Comparison of ENCODE assay signal across 17 mouse cellular contexts in genomic region chr17:72356759-72357302, GRCm38 (mm10).
A peak's percentile ranks its signal among the peaks of the same experiment; 100 is the strongest.
DNase-seq lines count a peak whose midpoint lies in the region; ATAC-seq and TF ChIP-seq lines count a peak whose summit lies in the region.
"Had no signal": no experiment of that assay in that cellular context is flagged by ENCODE, and none has a peak within 500 bp of the region (broad histone marks: within the 10 kb centered on the region; RNA-seq: fewer than 3 reads in every experiment).

No protein-coding gene starts in this region.

- no peak overlapping the region for H3K4me2 ChIP-seq in intestine, embryonic 14.5 days (ENCODE audit: low read length)
- no peak overlapping the region for H3K4me2 ChIP-seq in intestine, postnatal 0 days (replicated peaks; ENCODE audit: low read depth)
- H3K4me2 ChIP-seq in lung, embryonic 14.5 days: no peak overlapping the region
- no peak overlapping the region for H3K4me2 ChIP-seq in limb, embryonic 13.5 days (replicated peaks)
- H3K4me2 ChIP-seq: forebrain, embryonic 13.5 days; heart, embryonic 11.5 days; liver, embryonic 15.5 days; neural tube, embryonic 13.5 days had no signal

- no peak overlapping the region for H3K4me3 ChIP-seq in intestine, embryonic 14.5 days (ENCODE audit: low read depth, low read length)
- H3K4me3 ChIP-seq in intestine, postnatal 0 days (ENCODE audit: low read depth, low read length): no peak overlapping the region
- no peak overlapping the region for H3K4me3 ChIP-seq in lung, embryonic 14.5 days (ENCODE audit: low read depth, low read length)
- no peak overlapping the region for H3K4me3 ChIP-seq in limb, embryonic 13.5 days
- H3K4me3 ChIP-seq: forebrain, embryonic 13.5 days; liver, embryonic 15.5 days; neural tube, embryonic 13.5 days had no signal

- no peak for TF ChIP-seq CTCF in intestine, postnatal 0 days (IDR thresholded peaks at IDR 0.05; ENCODE audit: low read depth)
- TF ChIP-seq CTCF in lung, embryonic 14.5 days (IDR thresholded peaks at IDR 0.05; ENCODE audit: low read depth): no peak

- no peaks in the 10 kb centered on the region for H3K36me3 ChIP-seq in intestine, embryonic 14.5 days (ENCODE audit: control insufficient read depth, insufficient read depth, low read length)
- no peaks in the 10 kb centered on the region for H3K36me3 ChIP-seq in intestine, postnatal 0 days (ENCODE audit: control insufficient read depth, insufficient read depth)
- H3K36me3 ChIP-seq in lung, embryonic 14.5 days (ENCODE audit: insufficient read depth): no peaks in the 10 kb centered on the region
- no peaks in the 10 kb centered on the region for H3K36me3 ChIP-seq in limb, embryonic 13.5 days
- H3K36me3 ChIP-seq: liver, embryonic 15.5 days; neural tube, embryonic 13.5 days had no signal

- H3K27me3 ChIP-seq in intestine, embryonic 14.5 days (replicated peaks; ENCODE audit: control insufficient read depth, insufficient read depth, low read length): no peaks in the 10 kb centered on the region
- no peaks in the 10 kb centered on the region for H3K27me3 ChIP-seq in intestine, postnatal 0 days (replicated peaks; ENCODE audit: control insufficient read depth, insufficient read depth, low read length)
- no peaks in the 10 kb centered on the region for H3K27me3 ChIP-seq in lung, embryonic 14.5 days (ENCODE audit: insufficient read depth, low read length)
- H3K27me3 ChIP-seq in limb, embryonic 13.5 days: no peaks in the 10 kb centered on the region
- H3K27me3 ChIP-seq: forebrain, embryonic 13.5 days; liver, embryonic 15.5 days; neural tube, embryonic 13.5 days had no signal

- no peaks in the 10 kb centered on the region for H3K9me3 ChIP-seq in intestine, embryonic 14.5 days (ENCODE audit: control insufficient read depth, low read length)
- no peaks in the 10 kb centered on the region for H3K9me3 ChIP-seq in intestine, postnatal 0 days (ENCODE audit: control insufficient read depth)
- no peaks in the 10 kb centered on the region for H3K9me3 ChIP-seq in lung, embryonic 14.5 days (ENCODE audit: low read depth, low read length)
- no peaks in the 10 kb centered on the region for H3K9me3 ChIP-seq in limb, embryonic 13.5 days
- H3K9me3 ChIP-seq: forebrain, embryonic 13.5 days; liver, embryonic 15.5 days had no signal

- no peaks in the 10 kb centered on the region for H3K4me1 ChIP-seq in intestine, embryonic 14.5 days (replicated peaks; ENCODE audit: control insufficient read depth, insufficient read depth, low read length)
- H3K4me1 ChIP-seq in intestine, postnatal 0 days (replicated peaks; ENCODE audit: control insufficient read depth, insufficient read depth, low read length): no peaks in the 10 kb centered on the region
- no peaks in the 10 kb centered on the region for H3K4me1 ChIP-seq in lung, embryonic 14.5 days (ENCODE audit: insufficient read depth)
- no peaks in the 10 kb centered on the region for H3K4me1 ChIP-seq in limb, embryonic 13.5 days
- H3K4me1 ChIP-seq: forebrain, embryonic 13.5 days; liver, embryonic 15.5 days; neural tube, embryonic 13.5 days had no signal

- DNase-seq in intestine, embryonic 14.5 days (ENCODE audit: low spot score): no peak
- DNase-seq in lung, embryonic 14.5 days: peak; percentile 54
- DNase-seq in lung, postnatal 14 days: no peak
- DNase-seq in embryo, embryonic 10.5 days (ENCODE audit: low spot score): peak; percentile 29
- DNase-seq in thymus, adult 18-20 months: no peak
- no peak for DNase-seq in thymus, postnatal 36 days
- DNase-seq: cerebellum, postnatal 25 days; heart, postnatal 4 days; thymus, postnatal 14 days had no signal

- ATAC-seq in intestine, embryonic 14.5 days (replicated peaks; ENCODE audit: low FRiP score, low TSS enrichment, low read depth): 0 out of 2 replicates have a peak, but pooled peaks have one; percentile 55
- ATAC-seq in intestine, postnatal 0 days: no peak
- ATAC-seq in lung, embryonic 14.5 days (ENCODE audit: insufficient read depth): peak; percentile 63; the same call in 1 of the 2 replicates
- ATAC-seq in limb, embryonic 13.5 days (ENCODE audit: low FRiP score, low read depth): 0 out of 2 replicates have a peak, but pooled peaks have one; percentile 28
- ATAC-seq: activated CD4-positive, CD25-positive, alpha-beta regulatory T cell, adult 4 months; forebrain, embryonic 13.5 days; hindbrain, postnatal 0 days had no signal

- H3K27ac ChIP-seq in intestine, embryonic 14.5 days (ENCODE audit: low read depth): no peak overlapping the region
- no peak overlapping the region for H3K27ac ChIP-seq in intestine, postnatal 0 days (ENCODE audit: low read depth, low read length)
- H3K27ac ChIP-seq in lung, embryonic 14.5 days (ENCODE audit: low read depth): no peak overlapping the region
- no peak overlapping the region for H3K27ac ChIP-seq in limb, embryonic 13.5 days
- H3K27ac ChIP-seq: forebrain, embryonic 13.5 days; hindbrain, postnatal 0 days; liver, embryonic 15.5 days; neural tube, embryonic 13.5 days had no signal

- no peak overlapping the region for H3K9ac ChIP-seq in intestine, embryonic 14.5 days (ENCODE audit: low read length)
- H3K9ac ChIP-seq in intestine, postnatal 0 days (ENCODE audit: low read depth, low read length): no peak overlapping the region
- H3K9ac ChIP-seq in lung, embryonic 14.5 days: no peak overlapping the region
- no peak overlapping the region for H3K9ac ChIP-seq in limb, embryonic 13.5 days
- H3K9ac ChIP-seq: forebrain, embryonic 13.5 days; liver, embryonic 15.5 days; neural tube, embryonic 13.5 days had no signal

- 40% methylated on average over 5 of the region's 5 CpGs for WGBS in intestine, embryonic 14.5 days
- 58% methylated on average over 5 of the region's 5 CpGs for WGBS in intestine, postnatal 0 days
- WGBS in lung, embryonic 14.5 days: 58% methylated on average over 5 of the region's 5 CpGs
- WGBS in limb, embryonic 13.5 days: 48% methylated on average over 5 of the region's 5 CpGs

Comparison
In these comparisons a context has a peak if more than half of its experiments do, and no peak if none do; other contexts are left out.
1. DNase-seq: peak in lung, embryonic 14.5 days (single experiment) and embryo, embryonic 10.5 days (single experiment); none in intestine, embryonic 14.5 days (single experiment), lung, postnatal 14 days (single experiment), thymus, adult 18-20 months (0 of 2) and thymus, postnatal 36 days (0 of 2).